Mouse (Mus musculus) embryonic facial prominence, embryonic 14.5 days (tissue): ENCODE measurements around the gene Ube2h. TPM values are rescaled to one million over a fixed set of nuclear protein-coding genes. Genes with fewer than 3 reads are reported as not detected.
A peak's percentile ranks its signal among the peaks of the same experiment; 100 is the strongest.

ENCODE experiments used
- ATAC-seq: fragments of 200-750 bp; cut with Nextera tagmentation; 2 replicates; pipeline ENCODE4 v1.8.0; 2017; ENCODE audit warnings: low read depth, moderate number of reproducible peaks, moderate TSS enrichment
- DNase-seq: peaks from one replicate; pipeline ENCODE4 v3.0.0-alpha.2; 2015; ENCODE audit warnings: low spot score
- H3K27ac ChIP-seq: fragments of 300-500 bp; sonication (generic); replicated peaks from 2 replicates; pipeline ENCODE4 v1.5.1; 2014; ENCODE audit warnings: low read depth, mild to moderate bottlenecking, low read length, moderate library complexity
- H3K27me3 ChIP-seq: fragments of 300-500 bp; sonication (generic); replicated peaks from 2 replicates; pipeline ENCODE4 v1.6.1; 2014; ENCODE audit warnings: low read length; ENCODE audit not compliant: control insufficient read depth, insufficient read depth
- H3K36me3 ChIP-seq: fragments of 300-500 bp; sonication (generic); 2 replicates; pipeline ENCODE4 v1.6.1; 2014; ENCODE audit warnings: low read length, mixed read lengths; ENCODE audit not compliant: control insufficient read depth, insufficient read depth
- H3K4me1 ChIP-seq: fragments of 300-500 bp; sonication (generic); 2 replicates; pipeline ENCODE4 v1.6.1; 2014; ENCODE audit warnings: antibody characterized with exemption, low read length; ENCODE audit not compliant: control insufficient read depth, insufficient read depth
- H3K4me2 ChIP-seq: fragments of 300-500 bp; sonication (generic); 2 replicates; pipeline ENCODE4 v1.6.1; 2014; ENCODE audit warnings: low read depth, mild to moderate bottlenecking, low read length, moderate library complexity, mixed read lengths
- H3K4me3 ChIP-seq: fragments of 300-500 bp; sonication (generic); 2 replicates; pipeline ENCODE4 v1.5.1; 2014; ENCODE audit warnings: low read depth, mild to moderate bottlenecking, low read length
- H3K9ac ChIP-seq: fragments of 300-500 bp; sonication (generic); 2 replicates; pipeline ENCODE4 v1.6.1; 2014; ENCODE audit warnings: low read depth, mild to moderate bottlenecking, low read length, moderate library complexity, mixed read lengths
- H3K9me3 ChIP-seq: fragments of 300-500 bp; sonication (generic); 2 replicates; pipeline ENCODE4 v1.6.1; 2016; ENCODE audit warnings: low read length; ENCODE audit not compliant: control insufficient read depth
- WGBS: fragments of 180-500 bp; shearing (Covaris S2); extraction: QIAGEN DNeasy Blood & Tissue Kit; methylation state at CpG from one replicate; pipeline ENCODE4 v1.1.7; 2014; 5-methylcytosine and 5-hydroxymethylcytosine counted together
- polyA plus RNA-seq: library from polyadenylated mRNA; unstranded; fragments of >200 nt; fragmentation: Nextera tagmentation; extraction: Ambion mirVana; gene quantifications from 2 replicates; pipeline ENCODE4 v1.2.1, GENCODE M21; 2014

Gene Ube2h
- polyA plus RNA-seq, result 51.5 and 53.1 TPM in 2 replicates

- peak within 1 kb of the TSS; percentile 93 for H3K27ac ChIP-seq
- peak within 1 kb of the TSS; percentile 77 for H3K4me2 ChIP-seq
- peaks cover 25% of the 10 kb centered on the region for H3K4me1 ChIP-seq
- peak within 1 kb of the TSS; percentile 81 for H3K4me3 ChIP-seq
- WGBS, result 1% methylated on average over 23 of the region's 33 CpGs
- no peaks in the 10 kb centered on the region for H3K36me3 ChIP-seq
- no peaks in the 10 kb centered on the region for H3K9me3 ChIP-seq
- peak; percentile 95 for ATAC-seq
- H3K9ac ChIP-seq, result peak within 1 kb of the TSS; percentile 86
- H3K27me3 ChIP-seq, result no peaks in the 10 kb centered on the region
- peak; percentile 97 for DNase-seq
Observed at GRCm38 (mm10) chr6:30304399-30304917, at the start of gene Ube2h. Gene Ube2h (minus strand): TSS chr6:30304539.

- no peaks in the 10 kb centered on the region for H3K9me3 ChIP-seq
- 65% methylated on average over 8 of the region's 8 CpGs for WGBS
- no peaks in the 10 kb centered on the region for H3K27me3 ChIP-seq
- no peak overlapping the region for H3K9ac ChIP-seq
- no peak overlapping the region for H3K4me2 ChIP-seq
- no peaks in the 10 kb centered on the region for H3K4me1 ChIP-seq
- DNase-seq (no peak), ATAC-seq (no peak)
- no peaks in the 10 kb centered on the region for H3K36me3 ChIP-seq
- no peak overlapping the region for H3K27ac ChIP-seq
- no peak overlapping the region for H3K4me3 ChIP-seq
Observed at GRCm38 (mm10) chr6:30353661-30354060, 49.3 kb upstream of the Ube2h start.

- Histone ChIP-seq H3K27ac (no peak overlapping the region), H3K4me1 (no peaks in the 10 kb centered on the region), H3K9me3 (no peaks in the 10 kb centered on the region), H3K27me3 (no peaks in the 10 kb centered on the region), H3K4me2 (no peak overlapping the region), H3K4me3 (no peak overlapping the region), H3K9ac (no peak overlapping the region), H3K36me3 (no peaks in the 10 kb centered on the region)
- DNase-seq (no peak), ATAC-seq (no peak)
- 24% methylated on average over 8 of the region's 8 CpGs for WGBS
Observed at GRCm38 (mm10) chr6:30352762-30353161, 48.4 kb upstream of the Ube2h start.

- Histone ChIP-seq H3K9ac (no peak overlapping the region), H3K4me2 (no peak overlapping the region), H3K27me3 (no peaks in the 10 kb centered on the region), H3K36me3 (no peaks in the 10 kb centered on the region), H3K27ac (no peak overlapping the region), H3K9me3 (no peaks in the 10 kb centered on the region), H3K4me3 (no peak overlapping the region), H3K4me1 (no peaks in the 10 kb centered on the region)
- WGBS, result 68% methylated on average over 9 of the region's 9 CpGs
- DNase-seq (no peak), ATAC-seq (no peak)
Observed at GRCm38 (mm10) chr6:30351290-30351689, 47.0 kb upstream of the Ube2h start.

GRCm38 (mm10) chr6:30347288-30347801 is 43.0 kb upstream of the Ube2h start:
- 83% methylated on average over 4 of the region's 4 CpGs for WGBS

GRCm38 (mm10) chr6:30346737-30347136 is 42.4 kb upstream of the Ube2h start:
- Histone ChIP-seq H3K4me1 (no peaks in the 10 kb centered on the region), H3K27ac (no peak overlapping the region), H3K36me3 (no peaks in the 10 kb centered on the region), H3K4me2 (no peak overlapping the region), H3K9me3 (no peaks in the 10 kb centered on the region), H3K4me3 (no peak overlapping the region), H3K9ac (no peak overlapping the region), H3K27me3 (no peaks in the 10 kb centered on the region)
- ATAC-seq, result peak; percentile 55; the same call in 1 of the 2 replicates
- DNase-seq, result peak; percentile 80
- WGBS, result 53% methylated on average over 6 of the region's 6 CpGs

More at GRCm38 (mm10) chr6:30347288-30347801, 43.0 kb upstream of the Ube2h start:
- H3K27ac ChIP-seq, result no peak overlapping the region
- no peaks in the 10 kb centered on the region for H3K36me3 ChIP-seq
- H3K9me3 ChIP-seq, result no peaks in the 10 kb centered on the region
- H3K4me2 ChIP-seq, result no peak overlapping the region
- ATAC-seq (no peak), DNase-seq (no peak)
- H3K27me3 ChIP-seq, result no peaks in the 10 kb centered on the region
- no peak overlapping the region for H3K4me3 ChIP-seq
- no peak overlapping the region for H3K9ac ChIP-seq
- H3K4me1 ChIP-seq, result no peaks in the 10 kb centered on the region

GRCm38 (mm10) chr6:30344032-30344431 is 39.7 kb upstream of the Ube2h start:
- Histone ChIP-seq H3K27me3 (no peaks in the 10 kb centered on the region), H3K4me3 (no peak overlapping the region), H3K36me3 (no peaks in the 10 kb centered on the region), H3K9me3 (no peaks in the 10 kb centered on the region), H3K4me1 (no peaks in the 10 kb centered on the region), H3K9ac (no peak overlapping the region), H3K4me2 (no peak overlapping the region), H3K27ac (peak overlapping the region; percentile 24; the same call in 1 of the 2 replicates)
- peak; percentile 69 for DNase-seq
- ATAC-seq, result no peak
- 64% methylated on average over 6 of the region's 6 CpGs for WGBS

- no peaks in the 10 kb centered on the region for H3K9me3 ChIP-seq
- no peak overlapping the region for H3K27ac ChIP-seq
- DNase-seq (peak; percentile 9), ATAC-seq (no peak; the same call in 1 of the 2 replicates)
- no peak overlapping the region for H3K4me2 ChIP-seq
- H3K4me1 ChIP-seq, result 0 out of 2 replicates have a peak, but pooled peaks cover 3% of the 10 kb centered on the region
- WGBS, result 76% methylated on average over 3 of the region's 4 CpGs
- no peaks in the 10 kb centered on the region for H3K36me3 ChIP-seq
- no peak overlapping the region for H3K4me3 ChIP-seq
- no peaks in the 10 kb centered on the region for H3K27me3 ChIP-seq
- no peak overlapping the region for H3K9ac ChIP-seq
Observed at GRCm38 (mm10) chr6:30340231-30340873, 36.0 kb upstream of the Ube2h start.
